Mouse (Mus musculus) MEL (cell line): ENCODE data around the gene Pelp1. TPM values are rescaled to one million over a fixed set of nuclear protein-coding genes. Genes with fewer than 3 reads are reported as not detected.

Source experiments
- DNase-seq: peaks from one replicate; pipeline ENCODE4 v3.0.0; 2011; ENCODE audit warnings: low read depth, low spot score
- H3K27ac ChIP-seq: 2 replicates; pipeline ENCODE4 v1.5.1; 2012; ENCODE audit warnings: low read depth, mild to moderate bottlenecking, control low read depth, low read length, moderate library complexity; ENCODE audit not compliant: control insufficient read depth
- H3K27me3 ChIP-seq, 2 experiments: fragments of 150-350 bp in 1 of 2; sonication (generic) in 1 of 2; 2 replicates each; pipeline ENCODE4 v1.6.1; 2012; ENCODE audit warnings: low read length in 2 of 2, mild to moderate bottlenecking in 2 of 2, improper control_type of control experiment in 1 of 2, moderate library complexity in 1 of 2; ENCODE audit not compliant: insufficient read depth in 2 of 2, control insufficient read depth in 1 of 2
- H3K36me3 ChIP-seq, 2 experiments: 2 replicates each; pipeline ENCODE4 v1.6.1; 2012 to 2014; ENCODE audit warnings: low read length in 2 of 2, improper control_type of control experiment in 1 of 2, inconsistent platforms in 1 of 2, mild to moderate bottlenecking in 1 of 2; ENCODE audit not compliant: insufficient read depth in 2 of 2, control insufficient read depth in 1 of 2
- H3K4me1 ChIP-seq, 2 experiments: fragments of 150-350 bp in 1 of 2; sonication (generic) in 1 of 2; 2 replicates each; pipeline ENCODE4 v1.6.1; 2012; ENCODE audit warnings: low read length in 2 of 2, improper control_type of control experiment in 1 of 2, mild to moderate bottlenecking in 1 of 2; ENCODE audit not compliant: insufficient read depth in 2 of 2, control insufficient read depth in 1 of 2
- H3K4me3 ChIP-seq, 2 experiments: fragments of 150-350 bp in 1 of 2; sonication (generic) in 1 of 2; 2 replicates each; pipeline ENCODE4 v1.5.1; 2012; ENCODE audit warnings: low read depth in 2 of 2, low read length in 2 of 2, mild to moderate bottlenecking in 2 of 2, moderate library complexity in 2 of 2, control low read depth in 1 of 2, improper control_type of control experiment in 1 of 2; ENCODE audit not compliant: control insufficient read depth in 1 of 2, insufficient read depth in 1 of 2
- H3K79me2 ChIP-seq: 2 replicates; pipeline ENCODE4 v1.6.1; 2012; ENCODE audit warnings: mild to moderate bottlenecking, low read length, moderate library complexity; ENCODE audit not compliant: control insufficient read depth, poor library complexity, insufficient read depth
- H3K9ac ChIP-seq: 2 replicates; pipeline ENCODE4 v1.6.1; 2012; ENCODE audit warnings: low read depth, mild to moderate bottlenecking, control low read depth, low read length, moderate library complexity; ENCODE audit not compliant: control insufficient read depth, poor library complexity, severe bottlenecking
- H3K9me3 ChIP-seq: fragments of 150-350 bp; sonication (generic); replicated peaks from 2 replicates; pipeline ENCODE4 v1.6.1; 2012; ENCODE audit warnings: mild to moderate bottlenecking, low read length, improper control_type of control experiment, moderate library complexity; ENCODE audit not compliant: insufficient read depth
- CHD1 ChIP-seq: IDR thresholded peaks from 2 replicates; pipeline ENCODE4 v1.6.1; 2012; ENCODE audit warnings: low read depth, mild to moderate bottlenecking, inconsistent platforms, low read length, improper control_type of control experiment
- CHD2 ChIP-seq: IDR thresholded peaks from 2 replicates; pipeline ENCODE4 v1.6.1; 2011; ENCODE audit warnings: low read length, improper control_type of control experiment
- CTCF ChIP-seq, 3 experiments: IDR thresholded peaks in 2 of 3; conservative IDR thresholded peaks in 1 of 3; 2 replicates each; pipeline ENCODE4 v1.5.1; 2011 to 2012; ENCODE audit warnings: low read length in 3 of 3, low read depth in 2 of 3, mild to moderate bottlenecking in 2 of 3, improper control_type of control experiment in 1 of 3, inconsistent platforms in 1 of 3, mixed read lengths in 1 of 3, moderate library complexity in 1 of 3; ENCODE audit not compliant: control insufficient read depth in 1 of 3, insufficient read depth in 1 of 3, poor library complexity in 1 of 3, severe bottlenecking in 1 of 3
- E2F4 ChIP-seq: IDR thresholded peaks from 2 replicates; pipeline ENCODE4 v1.6.1; 2011; ENCODE audit warnings: low read depth, low read length, improper control_type of control experiment, borderline replicate concordance
- ELF1 ChIP-seq: IDR thresholded peaks from 2 replicates; pipeline ENCODE4 v1.6.1; 2014; ENCODE audit warnings: low read depth, mild to moderate bottlenecking, inconsistent platforms, low read length, improper control_type of control experiment, moderate library complexity
- ETS1 ChIP-seq: IDR thresholded peaks from 2 replicates; pipeline ENCODE4 v1.6.1; 2012; ENCODE audit warnings: low read depth, mild to moderate bottlenecking, inconsistent platforms, low read length, improper control_type of control experiment, moderate library complexity
- GABPA ChIP-seq: IDR thresholded peaks from 2 replicates; pipeline ENCODE4 v1.6.1; 2012; ENCODE audit warnings: low read depth, mild to moderate bottlenecking, inconsistent platforms, low read length, improper control_type of control experiment, moderate library complexity
- HCFC1 ChIP-seq: IDR thresholded peaks from 2 replicates; pipeline ENCODE4 v1.6.1; 2012; ENCODE audit warnings: low read depth, mild to moderate bottlenecking, inconsistent platforms, low read length, improper control_type of control experiment, moderate library complexity
- JUND ChIP-seq: IDR thresholded peaks from 2 replicates; pipeline ENCODE4 v1.6.1; 2011; ENCODE audit warnings: low read depth, mild to moderate bottlenecking, improper control_type of control experiment, low read length
- KAT2A ChIP-seq: conservative IDR thresholded peaks from 2 replicates; pipeline ENCODE4 v1.6.1; 2012; ENCODE audit warnings: low read depth, low read length, improper control_type of control experiment, inconsistent platforms
- MAFK ChIP-seq: IDR thresholded peaks from 2 replicates; pipeline ENCODE4 v1.6.1; 2011; ENCODE audit warnings: low read depth, mild to moderate bottlenecking, low read length, improper control_type of control experiment, borderline replicate concordance
- MAX ChIP-seq: IDR thresholded peaks from 2 replicates; pipeline ENCODE4 v1.6.1; 2011; ENCODE audit warnings: low read length, improper control_type of control experiment
- MAZ ChIP-seq: IDR thresholded peaks from 2 replicates; pipeline ENCODE4 v1.6.1; 2012; ENCODE audit warnings: low read depth, mild to moderate bottlenecking, inconsistent platforms, low read length, improper control_type of control experiment
- MXI1 ChIP-seq: IDR thresholded peaks from 2 replicates; pipeline ENCODE4 v1.6.1; 2011; ENCODE audit warnings: mild to moderate bottlenecking, low read depth, low read length, improper control_type of control experiment
- MYB ChIP-seq: IDR thresholded peaks from 2 replicates; pipeline ENCODE4 v1.6.1; 2011; ENCODE audit warnings: mild to moderate bottlenecking, low read depth, low read length, improper control_type of control experiment
- MYC ChIP-seq: IDR thresholded peaks from 2 replicates; pipeline ENCODE4 v1.6.1; 2011; ENCODE audit warnings: low read depth, mild to moderate bottlenecking, low read length, improper control_type of control experiment, moderate library complexity
- NELFE ChIP-seq: IDR thresholded peaks from 2 replicates; pipeline ENCODE4 v1.6.1; 2011; ENCODE audit warnings: low read depth, low read length, improper control_type of control experiment
- NRF1 ChIP-seq: IDR thresholded peaks from 2 replicates; pipeline ENCODE4 v1.6.1; 2014; ENCODE audit warnings: low read depth, mild to moderate bottlenecking, inconsistent platforms, low read length, improper control_type of control experiment, moderate library complexity; ENCODE audit not compliant: poor library complexity, insufficient read depth, severe bottlenecking
- POLR2AphosphoS5 ChIP-seq: IDR thresholded peaks from 2 replicates; pipeline ENCODE4 v1.6.1; 2012; ENCODE audit warnings: low read depth, borderline replicate concordance, mild to moderate bottlenecking, inconsistent platforms, low read length, moderate library complexity, mixed read lengths
- RAD21 ChIP-seq: IDR thresholded peaks from 2 replicates; pipeline ENCODE4 v1.6.1; 2011; ENCODE audit warnings: mild to moderate bottlenecking, low read depth, low read length, improper control_type of control experiment
- RCOR1 ChIP-seq: IDR thresholded peaks from 2 replicates; pipeline ENCODE4 v1.6.1; 2012; ENCODE audit warnings: low read depth, mild to moderate bottlenecking, inconsistent platforms, low read length, improper control_type of control experiment
- SIN3A ChIP-seq: IDR thresholded peaks from 2 replicates; pipeline ENCODE4 v1.6.1; 2012; ENCODE audit warnings: low read length, improper control_type of control experiment, inconsistent platforms
- TAL1 ChIP-seq: IDR thresholded peaks from 2 replicates; pipeline ENCODE4 v1.6.1; 2012; ENCODE audit warnings: mild to moderate bottlenecking, inconsistent platforms, low read length, moderate library complexity, mixed read lengths
- TBP ChIP-seq: IDR thresholded peaks from 2 replicates; pipeline ENCODE4 v1.8.0; 2011; ENCODE audit warnings: low read depth, low read length, improper control_type of control experiment
- TCF12 ChIP-seq: IDR thresholded peaks from 2 replicates; pipeline ENCODE4 v1.6.1; 2014; ENCODE audit warnings: low read depth, mild to moderate bottlenecking, inconsistent platforms, low read length, improper control_type of control experiment, moderate library complexity
- UBTF ChIP-seq: IDR thresholded peaks from 2 replicates; pipeline ENCODE4 v1.6.1; 2012; ENCODE audit warnings: low read depth, mild to moderate bottlenecking, inconsistent platforms, low read length, improper control_type of control experiment, moderate library complexity, borderline replicate concordance; ENCODE audit not compliant: insufficient read depth
- USF1 ChIP-seq: IDR thresholded peaks from 2 replicates; pipeline ENCODE4 v1.6.1; 2014; ENCODE audit warnings: low read depth, mild to moderate bottlenecking, inconsistent platforms, low read length, improper control_type of control experiment, moderate library complexity
- USF2 ChIP-seq, 2 experiments: IDR thresholded peaks; 2 replicates each; pipeline ENCODE4 v1.6.1; 2011 to 2012; ENCODE audit warnings: improper control_type of control experiment in 2 of 2, low read length in 2 of 2, borderline replicate concordance in 1 of 2, inconsistent platforms in 1 of 2, low read depth in 1 of 2, mild to moderate bottlenecking in 1 of 2; ENCODE audit not compliant: insufficient read depth in 1 of 2
- ZKSCAN1 ChIP-seq: IDR thresholded peaks from 2 replicates; pipeline ENCODE4 v1.6.1; 2012; ENCODE audit warnings: low read depth, mild to moderate bottlenecking, inconsistent platforms, low read length, improper control_type of control experiment, moderate library complexity
- ZMIZ1 ChIP-seq: IDR thresholded peaks from 2 replicates; pipeline ENCODE4 v1.6.1; 2012; ENCODE audit warnings: low read depth, mild to moderate bottlenecking, inconsistent platforms, low read length, improper control_type of control experiment, moderate library complexity
- ZNF384 ChIP-seq: IDR thresholded peaks from 2 replicates; pipeline ENCODE4 v1.6.1; 2012; ENCODE audit warnings: low read depth, mild to moderate bottlenecking, inconsistent platforms, low read length, improper control_type of control experiment
- polyA plus RNA-seq, 2 experiments: library from polyadenylated mRNA; stranded (reverse) in 1 of 2; unstranded in 1 of 2; fragments of >175 nt in 1 of 2; fragments of >200 nt in 1 of 2; gene quantifications; 2 replicates each; pipeline versions ENCODE4 v1.2.1 to v1.2.4; 2012; ENCODE audit warnings: low replicate concordance in 2 of 2, low read depth in 1 of 2; ENCODE audit not compliant: insufficient read length in 2 of 2, insufficient read depth in 1 of 2, missing spikeins in 1 of 2
- total RNA-seq: library from RNA; depleted of rRNA; stranded (reverse); fragments of 300-350 nt; gene quantifications from 2 replicates; pipeline ENCODE4 v1.2.3, GENCODE M21; 2012

The Pelp1 gene
- total and polyA plus RNA-seq, 3 experiments: 50.6 to 70.1 TPM; not detected in 1

DNA sequence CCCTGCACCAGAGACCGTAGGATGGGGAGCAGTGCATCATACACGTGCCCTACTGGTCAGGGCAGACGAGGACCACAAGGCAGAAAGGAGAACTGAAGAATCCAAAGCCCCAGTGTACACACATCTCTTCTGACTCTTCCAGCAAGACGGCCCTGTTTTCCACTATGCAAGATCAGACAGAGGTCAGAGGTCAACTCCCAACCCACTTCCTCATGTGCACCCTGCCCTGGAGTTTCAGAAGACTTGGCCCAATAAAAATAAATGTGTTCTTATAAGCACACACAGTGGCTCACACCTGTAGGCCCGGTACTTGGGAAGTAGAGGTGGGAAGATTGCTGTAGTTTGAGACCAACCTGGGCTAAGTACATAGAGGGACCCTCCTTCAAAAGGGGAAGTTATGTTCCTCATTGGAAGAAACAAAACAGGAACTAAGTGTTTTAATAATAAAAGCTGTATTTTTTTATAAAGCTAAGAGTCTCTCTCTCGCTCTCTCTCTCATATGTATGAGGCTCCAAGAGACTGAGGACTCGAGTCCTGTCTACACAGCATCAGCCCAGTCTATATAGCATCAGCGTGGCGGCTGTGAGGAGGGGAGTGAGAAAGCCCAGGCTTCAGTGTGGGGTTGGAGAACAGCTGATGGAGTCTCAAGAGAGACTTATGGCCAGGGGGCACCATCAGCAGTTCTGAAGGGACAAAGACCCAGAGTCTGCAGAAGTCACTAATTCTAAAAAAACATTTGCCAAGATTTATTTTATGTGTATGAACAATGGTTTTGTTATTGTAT is 43.6 kb upstream of the Pelp1 start (continued):
- TF ChIP-seq NRF1 (0 out of 2 replicates have a peak, but pooled peaks have one; percentile 1), JUND (peak; percentile 98), UBTF (no peak), SIN3A (peak; percentile 53)
- TF ChIP-seq, all 39 proteins: peak for 12

GRCm38 (mm10) chr11:70451797-70452498 is 42.1 kb upstream of the Pelp1 start, which contains the start of gene Med11:
TSS of gene Med11 (plus strand) at chr11:70451919.
- Histone ChIP-seq H3K9me3 (no peaks in the 10 kb centered on the region), H3K4me1 (peaks cover 13 to 34% of the 10 kb centered on the region in 2 experiments), H3K4me3 (peak within 1 kb of the TSS; percentile 84 to 92), H3K27ac (peak within 1 kb of the TSS; percentile 95), H3K79me2 (peaks cover 6% of the 10 kb centered on the region), H3K9ac (peak within 1 kb of the TSS; percentile 96), H3K36me3 (peaks cover 0 to 29% of the 10 kb centered on the region in 2 experiments; a peak in 2 of 4 replicates), H3K27me3 (no peaks in the 10 kb centered on the region)
- DNase-seq: peak; percentile 99
- TF ChIP-seq RCOR1 (peak; percentile 48; the same call in 1 of the 2 replicates), MYB (no peak; the same call in 1 of the 2 replicates), GABPA (no peak), USF2 (IDR thresholded peaks at IDR 0.05; ENCODE audit: borderline replicate concordance in 1 of 2, insufficient read depth in 1 of 2, low read depth in 1 of 2, low read length in 2 of 2) (no peak), POLR2AphosphoS5 (no peak), MAX (peak; percentile 100), NRF1 (peak; percentile 93), USF1 (peak; percentile 86), MAFK (no peak), TCF12 (peak; percentile 43; the same call in 1 of the 2 replicates), ETS1 (peak; percentile 78), JUND (no peak), KAT2A (peak; percentile 82; the same call in 1 of the 2 replicates), ZMIZ1 (peak; percentile 77), CHD1 (no peak), TBP (peak; percentile 48; the same call in 1 of the 2 replicates), TAL1 (no peak), MAZ (no peak; the same call in none of the 2 replicates), RAD21 (peak; percentile 66), E2F4 (no peak), ZNF384 (no peak), UBTF (no peak), ELF1 (peak; percentile 99), CHD2 (no peak), NELFE (peak; percentile 96), MYC (peak; percentile 100), MXI1 (peak; percentile 100), HCFC1 (peak; percentile 98), ZKSCAN1 (no peak), CTCF (IDR thresholded peaks at IDR 0.05 in 2 of 3, conservative IDR thresholded peaks at IDR 0.05 in 1 of 3; ENCODE audit: control insufficient read depth in 1 of 3, insufficient read depth in 1 of 3, low read depth in 2 of 3, low read length in 3 of 3, poor library complexity in 1 of 3, severe bottlenecking in 1 of 3) (peak; percentile 75 to 96 (median 89))
